Mouse (Mus musculus) MN1 (cell line): ENCODE measurements around the gene Nxnl1.

Experiments used
- DNase-seq: peaks from one replicate; pipeline ENCODE4 v3.0.0-alpha.2; 2016; ENCODE audit warnings: low spot score

The Nxnl1 gene

GRCm38 (mm10) chr8:71566501-71566900 lies at the start of gene Nxnl1:
Nxnl1 (minus strand) TSS chr8:71566601.
- DNase-seq, result no peak

- no peak for DNase-seq
These were observed 47.0 kb upstream of the Nxnl1 start for GRCm38 (mm10) chr8:71613418-71613817.

GRCm38 (mm10) chr8:71612141-71612540 lies 45.7 kb upstream of the Nxnl1 start:
- no peak for DNase-seq

GRCm38 (mm10) chr8:71610822-71611651 lies 44.6 kb upstream of the Nxnl1 start, which contains the start of gene Colgalt1:
Colgalt1 (plus strand) TSS chr8:71610998.
- DNase-seq, result peak; percentile 99

- DNase-seq, result no peak
These were observed 37.6 kb upstream of the Nxnl1 start for GRCm38 (mm10) chr8:71604021-71604420.

GRCm38 (mm10) chr8:71602666-71603334 lies 36.4 kb upstream of the Nxnl1 start:
- no peak for DNase-seq

- DNase-seq, result no peak
These were observed 35.7 kb upstream of the Nxnl1 start for GRCm38 (mm10) chr8:71601939-71602665.

GRCm38 (mm10) chr8:71598841-71599240 lies 32.4 kb upstream of the Nxnl1 start:
- DNase-seq, result no peak

GRCm38 (mm10) chr8:71598375-71598774 lies 32.0 kb upstream of the Nxnl1 start:
- DNase-seq, result no peak

- DNase-seq, result peak; percentile 61
These were observed 31.1 kb upstream of the Nxnl1 start, which contains the start of gene Fam129c for GRCm38 (mm10) chr8:71597451-71597850. Fam129c (plus strand) TSS chr8:71597648.

- no peak for DNase-seq
These were observed 30.4 kb upstream of the Nxnl1 start for GRCm38 (mm10) chr8:71596798-71597197.

- no peak for DNase-seq
These were observed 30.0 kb upstream of the Nxnl1 start for GRCm38 (mm10) chr8:71596384-71596783.

GRCm38 (mm10) chr8:71595862-71596261 lies 29.5 kb upstream of the Nxnl1 start:
- DNase-seq, result peak; percentile 80

GRCm38 (mm10) chr8:71594324-71594722 lies 27.9 kb upstream of the Nxnl1 start:
- no peak for DNase-seq

- DNase-seq, result no peak
These were observed 27.3 kb upstream of the Nxnl1 start for GRCm38 (mm10) chr8:71593556-71594323.

GRCm38 (mm10) chr8:71592374-71593170 lies 26.2 kb upstream of the Nxnl1 start:
- peak; percentile 79 for DNase-seq

- peak; percentile 98 for DNase-seq
These were observed 25.3 kb upstream of the Nxnl1 start, which contains the start of gene Pgls for GRCm38 (mm10) chr8:71591471-71592373. Pgls (plus strand) TSS chr8:71592176.

GRCm38 (mm10) chr8:71591017-71591416 lies 24.6 kb upstream of the Nxnl1 start:
- DNase-seq, result no peak

- DNase-seq, result no peak
These were observed 22.4 kb upstream of the Nxnl1 start for GRCm38 (mm10) chr8:71588762-71589161.

- no peak for DNase-seq
These were observed 20.5 kb upstream of the Nxnl1 start for GRCm38 (mm10) chr8:71586891-71587290.
